Mouse (Mus musculus) heart, postnatal 10 days (tissue): Measurements from ENCODE around the gene Tpbpa. TPM values are rescaled to one million over a fixed set of nuclear protein-coding genes. Genes with fewer than 3 reads are reported as not detected.
A peak's percentile ranks its signal among the peaks of the same experiment; 100 is the strongest.
"Not testable (repeated sequence)": the region's sequence is repeated elsewhere in the genome, so short reads cannot be mapped to it uniquely, and the experiment has no call there.

Experiments used
- DNase-seq, 2 experiments: peaks; one replicate each; pipeline ENCODE4 v3.0.0; 2021
- intact Hi-C: fragments of 180-260 bp; cut with DNase I; formaldehyde crosslinking; loops from one replicate; pipeline ENCODE4 v1.15.1; 2025
- total RNA-seq, 2 experiments: library from RNA; stranded (reverse); gene quantifications; 2 replicates each; pipeline ENCODE4 v1.2.3; 2021

Gene Tpbpa
- total RNA-seq: not detected

- intact Hi-C loops, DNase-seq: not testable (repeated sequence)
Measured at GRCm38 (mm10) chr13:60941884-60942283, at the start of gene Tpbpa. Gene Tpbpa (minus strand): TSS chr13:60941984.

- DNase-seq, intact Hi-C loops: not testable (repeated sequence)
Measured at GRCm38 (mm10) chr13:60986915-60987314, 45.1 kb upstream of the Tpbpa start.

GRCm38 (mm10) chr13:60972319-60972718 lies 30.5 kb upstream of the Tpbpa start:
- DNase-seq, intact Hi-C loops: not testable (repeated sequence)

GRCm38 (mm10) chr13:60963985-60964384 lies 22.2 kb upstream of the Tpbpa start:
- intact Hi-C loops: loop anchor here (5.0 kb wide), 1 partner anchor 137 kb away; no protein-coding TSS in a partner anchor
- DNase-seq: peak in 1 of 2 experiments; percentile 4

- DNase-seq: no peak
- intact Hi-C loops: loop anchor here (5.0 kb wide), 1 partner anchor 134 kb away; no protein-coding TSS in a partner anchor
Measured at GRCm38 (mm10) chr13:60961706-60962105, 19.9 kb upstream of the Tpbpa start.

DNA sequence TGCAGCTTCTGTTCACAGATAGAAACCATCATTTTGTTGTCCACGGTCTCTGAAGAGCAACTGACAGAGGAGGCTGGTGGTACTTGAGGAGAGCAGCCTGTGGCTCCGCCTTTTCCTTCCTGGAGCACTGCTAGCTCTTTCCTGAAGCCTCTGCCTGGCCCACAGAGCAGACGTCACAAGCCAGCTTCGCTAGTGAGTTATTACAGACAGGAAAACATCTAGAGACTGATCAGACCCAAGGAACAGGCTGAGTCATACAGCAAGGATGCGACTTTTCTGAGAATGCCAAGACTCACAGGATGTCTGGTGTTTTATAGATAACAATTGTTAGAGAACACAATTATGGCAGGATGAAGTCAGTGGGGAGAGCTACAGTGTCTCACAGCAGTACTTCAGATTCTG lies 5.3 kb downstream of the Tpbpa start, which contains the start of the genes Gm49391 and Ctla2a:
Gene Gm49391 (minus strand): TSS at position 72 of the 402 bp plus-strand sequence.
Gene Ctla2a (minus strand): TSS at position 126 of the 402 bp plus-strand sequence.
- peak; percentile 59 to 60 for DNase-seq
- intact Hi-C loops: loop anchor here (1.0 kb wide), 2 partner anchors 39 to 88 kb away; partner anchors contain the start of gene Ctla2b

GRCm38 (mm10) chr13:60935490-60935889 lies 6.3 kb downstream of the Tpbpa start, which contains the start of gene Gm49393:
Gene Gm49393 (minus strand): TSS chr13:60935590.
- intact Hi-C loops, DNase-seq: not testable (repeated sequence)

DNA sequence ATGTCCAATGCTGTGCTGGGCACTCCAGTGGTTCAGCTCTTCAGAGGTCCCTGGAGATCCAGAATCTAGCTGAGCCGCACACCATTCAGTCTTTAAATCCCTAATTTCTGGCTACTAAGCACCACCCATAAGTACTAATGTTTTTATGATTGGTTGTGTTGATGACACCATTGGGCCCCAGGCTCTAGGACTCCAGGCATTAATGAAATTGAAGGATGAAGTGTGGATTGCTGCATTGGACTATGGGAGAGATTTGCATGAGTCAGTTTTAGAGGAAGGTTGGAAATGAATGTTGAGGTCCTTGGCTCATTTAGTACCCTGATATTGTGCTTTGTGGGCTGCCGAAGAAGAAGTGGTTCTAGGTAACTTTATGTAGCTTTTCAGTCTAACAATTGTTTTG lies 37.0 kb downstream of the Tpbpa start, which contains the start of gene Tpbpb:
Gene Tpbpb (minus strand): TSS at position 101 of the 400 bp plus-strand sequence.
- DNase-seq, intact Hi-C loops: not testable (repeated sequence)

DNA sequence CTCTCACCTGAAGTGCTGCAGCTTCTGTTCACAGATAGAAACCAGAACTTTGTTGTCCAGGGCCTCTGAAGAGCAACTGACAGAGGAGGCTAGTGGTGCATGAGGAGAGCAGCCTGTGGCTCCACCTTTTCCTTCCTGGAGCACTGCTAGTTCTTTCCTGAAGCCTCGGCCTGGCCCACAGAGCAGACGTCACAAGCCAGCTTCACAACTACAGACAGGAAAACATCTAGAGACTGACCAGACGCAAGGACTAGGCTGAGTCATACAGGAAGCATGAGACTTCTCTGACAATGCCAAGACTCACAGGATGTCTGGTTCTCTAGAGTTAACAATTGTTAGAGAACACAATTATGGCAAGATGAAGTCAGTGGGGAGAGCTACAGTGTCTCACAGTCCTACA lies 44.5 kb downstream of the Tpbpa start, which contains the start of gene Ctla2b:
Gene Ctla2b (minus strand): TSS at position 120 of the 400 bp plus-strand sequence.
- intact Hi-C loops: loop anchor here (1.0 kb wide), 2 partner anchors 39 to 48 kb away; partner anchors contain the start of genes Ctla2a and Gm49391
- DNase-seq: peak; percentile 71

DNA sequence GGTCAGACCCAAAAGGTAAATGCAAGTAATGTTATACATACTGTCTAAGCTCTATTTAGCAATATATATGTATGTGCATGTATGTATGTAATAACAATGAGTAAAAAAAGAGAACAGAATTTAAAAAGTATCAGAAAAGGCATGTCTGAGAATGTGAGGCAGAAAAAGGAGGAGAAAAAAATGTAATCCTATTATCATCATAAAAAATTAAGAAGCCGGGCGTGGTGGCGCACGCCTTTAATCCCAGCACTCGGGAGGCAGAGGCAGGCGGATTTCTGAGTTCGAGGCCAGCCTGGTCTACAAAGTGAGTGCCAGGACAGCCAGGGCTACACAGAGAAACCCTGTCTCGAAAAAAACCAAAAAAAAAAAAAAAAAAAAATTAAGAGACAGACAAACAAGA lies 45.0 kb downstream of the Tpbpa start, which contains the start of gene Gm49392:
Gene Gm49392 (minus strand): TSS at position 101 of the 400 bp plus-strand sequence.
- intact Hi-C loops: loop anchor here (1.0 kb wide), 2 partner anchors 40 to 47 kb away; partner anchors contain the start of genes Ctla2a and Gm49391
- DNase-seq: not testable (repeated sequence)

DNA sequence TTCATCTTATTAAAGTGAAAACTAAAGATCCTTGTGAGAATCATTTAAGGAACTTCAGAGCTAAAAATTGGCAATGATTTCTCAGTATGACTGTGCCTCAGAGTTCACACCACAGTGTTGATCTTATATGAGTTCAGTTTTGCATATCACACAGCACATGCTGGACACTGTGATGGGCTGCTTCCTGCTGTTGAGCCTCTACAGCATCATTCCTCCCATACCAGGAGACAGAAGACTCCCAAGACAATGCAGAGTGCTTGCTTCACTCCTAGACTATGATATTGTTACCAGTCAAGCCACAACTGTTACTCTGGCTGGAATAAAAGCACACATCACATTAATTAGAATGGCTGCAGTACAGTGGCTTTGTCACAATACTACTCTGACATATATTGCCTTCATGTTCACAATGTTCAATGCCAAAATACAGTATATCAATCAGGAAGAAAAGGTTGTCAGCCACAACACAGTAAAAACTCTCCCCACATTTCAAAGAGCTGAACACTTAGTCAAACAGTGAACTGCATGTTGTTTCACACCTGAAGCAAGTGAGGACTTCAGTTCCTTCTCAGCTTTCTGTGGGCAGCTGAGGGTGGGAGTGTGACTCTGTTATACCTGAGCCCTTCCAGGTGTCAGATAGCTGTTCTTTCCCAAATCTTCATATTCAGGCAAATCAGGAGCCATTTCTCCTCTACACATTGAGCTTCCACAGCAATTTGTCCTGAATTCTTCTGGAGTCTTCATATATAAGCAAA lies 46.2 kb downstream of the Tpbpa start:
- intact Hi-C loops: no loop called here
- DNase-seq: no peak

GRCm38 (mm10) chr13:60892301-60892700 lies 49.5 kb downstream of the Tpbpa start:
- no peak for DNase-seq
- intact Hi-C loops: loop anchor here (5.0 kb wide), 1 partner anchor 65 kb away; no protein-coding TSS in a partner anchor

Other genes starting within 250 kb of the Tpbpa start
- gene BC051665, start 155.6 kb downstream of the Tpbpa start, total RNA-seq: not detected
- gene Ctsll3, start 139.1 kb downstream of the Tpbpa start, total RNA-seq: not detected
- under 1 TPM in 1 of 2 experiments, not detected in 1; 0.86 TPM for gene 4930486L24Rik, start 77.5 kb downstream of the Tpbpa start, total RNA-seq
- 1 to 10 TPM; 1.5 to 1.7 TPM for gene Gm49392, start 45.1 kb downstream of the Tpbpa start, total RNA-seq
- 10 to 100 TPM in 1 of 2 experiments, 1 to 10 TPM in 1; 9.0 to 10.4 TPM for gene Ctla2b, start 44.5 kb downstream of the Tpbpa start, total RNA-seq
- gene Tpbpb, start 37.1 kb downstream of the Tpbpa start, total RNA-seq: not detected
- not detected for gene Gm49393, start 6.4 kb downstream of the Tpbpa start, total RNA-seq
- gene Gm49391, start 5.4 kb downstream of the Tpbpa start, total RNA-seq: 1 to 10 TPM in 1 of 2 experiments, not detected in 1; 2.6 TPM
- 100 to 1,000 TPM in 1 of 2 experiments, 10 to 100 TPM in 1; 79.1 to 128 TPM for gene Ctla2a, start 5.4 kb downstream of the Tpbpa start, total RNA-seq
- not detected for gene Ctsj, start 64.0 kb upstream of the Tpbpa start, total RNA-seq
- not detected for gene Ctsq, start 98.6 kb upstream of the Tpbpa start, total RNA-seq
- not detected for gene Ctsr, start 222.3 kb upstream of the Tpbpa start, total RNA-seq